Mouse (Mus musculus): ENCODE data around the gene Mbtps1. TPM values are rescaled to one million over a fixed set of nuclear protein-coding genes. Genes with fewer than 3 reads are reported as not detected.

Gene Mbtps1
- polyA plus RNA-seq, 1 experiment from 2014 or later, result 131 TPM

DNA sequence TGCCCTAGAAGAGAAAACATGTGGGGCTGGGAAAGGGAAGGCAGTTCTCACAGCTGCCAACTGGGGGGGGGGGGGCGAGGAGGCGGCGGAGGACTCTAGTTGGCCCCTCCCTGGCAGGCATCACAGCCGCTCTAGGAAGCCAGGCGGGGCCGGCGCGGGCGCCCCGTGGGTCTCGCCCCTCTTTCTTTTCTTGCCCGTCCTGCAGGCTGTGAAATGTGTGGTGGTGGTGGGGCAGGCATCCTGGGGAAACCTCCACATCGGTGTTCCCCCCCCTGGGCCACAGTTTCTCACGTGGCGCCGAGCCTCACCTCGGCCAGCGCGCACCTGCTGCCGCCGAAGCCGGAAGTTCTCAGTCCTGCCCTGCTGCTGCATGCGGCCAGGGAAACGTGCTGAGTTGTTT is 27.4 kb upstream of the Mbtps1 start:
- Histone ChIP-seq H3K27ac (ENCODE audit: low read depth, low read length) (no peak overlapping the region), H3K9ac (ENCODE audit: low read depth, low read length) (peak overlapping the region; percentile 45; the same call in 1 of the 2 replicates), H3K4me2 (replicated peaks; ENCODE audit: low read depth, low read length) (peak overlapping the region; percentile 49), H3K9me3 (ENCODE audit: control insufficient read depth, low read length) (no peaks in the 10 kb centered on the region), H3K4me3 (ENCODE audit: low read length) (peak overlapping the region; percentile 30), H3K27me3 (ENCODE audit: control insufficient read depth, insufficient read depth, low read length) (no peaks in the 10 kb centered on the region), H3K36me3 (ENCODE audit: control insufficient read depth, insufficient read depth, low read length) (no peaks in the 10 kb centered on the region), H3K4me1 (ENCODE audit: control insufficient read depth, insufficient read depth, low read length) (no peaks in the 10 kb centered on the region)
- WGBS, result 18% methylated on average over 18 of the region's 24 CpGs
- peak; percentile 60; the same call in 1 of the 2 replicates for ATAC-seq (ENCODE audit: low FRiP score, low TSS enrichment)

DNA sequence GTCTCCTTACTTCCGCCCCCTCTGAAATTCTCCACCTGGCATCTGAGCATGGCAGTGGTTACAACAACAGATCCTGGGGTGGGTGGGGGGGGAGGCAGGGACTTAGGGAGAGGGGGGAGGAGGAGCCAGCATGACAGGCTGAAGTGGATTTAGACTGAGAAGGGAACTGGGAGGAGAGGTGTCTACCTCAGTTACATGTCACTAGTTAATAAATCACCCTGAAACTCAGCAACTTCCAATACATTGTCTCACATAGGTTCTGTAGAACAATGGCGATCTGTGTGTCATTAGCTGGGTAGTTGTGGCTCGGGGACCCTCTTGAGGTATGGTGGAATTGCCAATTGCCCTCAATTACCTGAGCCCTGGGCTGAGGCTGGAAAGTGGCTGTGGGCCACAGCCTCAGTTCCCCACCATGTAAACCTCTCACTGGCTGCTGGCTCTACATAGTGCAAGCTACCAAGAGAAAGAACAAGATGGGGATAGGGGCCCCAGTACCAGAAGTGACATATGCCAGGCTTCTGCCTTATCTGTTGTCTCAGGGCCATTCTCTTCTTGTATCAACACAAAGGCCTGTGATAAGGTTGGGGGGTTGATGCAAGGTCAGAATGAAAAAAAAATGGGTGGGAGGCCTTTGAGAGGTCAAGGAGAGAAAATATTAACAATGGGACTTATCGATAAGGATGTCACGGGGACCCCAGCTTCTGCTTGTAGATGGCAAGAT is 22.1 kb upstream of the Mbtps1 start:
- Histone ChIP-seq H3K27me3 (ENCODE audit: control insufficient read depth, insufficient read depth, low read length) (peaks cover 4% of the 10 kb centered on the region; the same call in 1 of the 2 replicates), H3K4me1 (ENCODE audit: control insufficient read depth, insufficient read depth, low read length) (no peaks in the 10 kb centered on the region), H3K4me3 (ENCODE audit: low read length) (no peak overlapping the region), H3K9me3 (ENCODE audit: control insufficient read depth, low read length) (no peaks in the 10 kb centered on the region), H3K4me2 (replicated peaks; ENCODE audit: low read depth, low read length) (no peak overlapping the region), H3K9ac (ENCODE audit: low read depth, low read length) (no peak overlapping the region), H3K36me3 (ENCODE audit: control insufficient read depth, insufficient read depth, low read length) (no peaks in the 10 kb centered on the region), H3K27ac (ENCODE audit: low read depth, low read length) (no peak overlapping the region)
- WGBS, result 75% methylated on average over 5 of the region's 5 CpGs
- no peak for ATAC-seq (ENCODE audit: low FRiP score, low TSS enrichment)

DNA sequence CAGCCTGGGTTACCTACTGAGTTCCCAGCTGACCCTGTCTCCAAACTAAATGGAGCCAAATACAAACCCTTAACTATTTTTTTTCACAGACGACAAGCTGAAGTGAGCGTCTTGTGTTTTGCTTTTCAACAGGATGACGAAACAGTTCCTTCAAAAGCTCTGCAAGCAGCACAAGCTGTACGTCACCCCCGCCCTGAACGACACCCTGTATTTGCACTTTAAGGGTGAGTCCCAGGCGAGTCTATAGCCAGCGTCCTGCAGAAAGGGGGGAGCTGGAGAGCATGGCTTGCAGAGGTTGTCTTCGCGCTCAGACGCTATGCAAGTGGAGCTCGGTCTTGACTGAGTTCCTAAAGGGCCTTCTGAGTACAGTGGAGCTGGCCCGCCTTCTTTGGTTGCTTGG is 20.6 kb upstream of the Mbtps1 start:
- Histone ChIP-seq H3K9ac (ENCODE audit: low read depth, low read length) (no peak overlapping the region), H3K27ac (ENCODE audit: low read depth, low read length) (no peak overlapping the region), H3K4me2 (replicated peaks; ENCODE audit: low read depth, low read length) (no peak overlapping the region), H3K4me3 (ENCODE audit: low read length) (no peak overlapping the region), H3K4me1 (ENCODE audit: control insufficient read depth, insufficient read depth, low read length) (peaks cover under 1% of the 10 kb centered on the region; the same call in 1 of the 2 replicates), H3K27me3 (ENCODE audit: control insufficient read depth, insufficient read depth, low read length) (peaks cover 4% of the 10 kb centered on the region; the same call in 1 of the 2 replicates), H3K9me3 (ENCODE audit: control insufficient read depth, low read length) (no peaks in the 10 kb centered on the region), H3K36me3 (ENCODE audit: control insufficient read depth, insufficient read depth, low read length) (no peaks in the 10 kb centered on the region)
- ATAC-seq (ENCODE audit: low FRiP score, low TSS enrichment), result no peak
- 40% methylated on average over 13 of the region's 13 CpGs for WGBS

DNA sequence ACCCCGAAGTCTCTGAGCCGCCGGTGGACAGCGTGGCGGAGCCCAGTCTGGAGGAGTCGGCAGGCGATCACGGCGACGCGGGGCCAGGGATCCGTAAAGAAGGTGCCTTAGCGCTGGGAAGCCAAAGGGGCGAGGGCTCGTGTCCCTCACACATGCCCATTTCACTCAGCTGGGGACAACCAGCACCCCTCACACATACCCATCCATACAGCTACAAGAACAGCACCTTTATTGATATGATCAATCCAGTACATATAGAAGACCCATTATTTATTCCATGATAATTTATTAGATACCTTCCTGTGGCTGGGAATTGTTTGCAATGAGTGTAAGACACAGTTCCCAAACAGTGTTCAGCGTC is 16.8 kb upstream of the Mbtps1 start:
- Histone ChIP-seq H3K9ac (ENCODE audit: low read depth, low read length) (peak overlapping the region; percentile 76), H3K36me3 (ENCODE audit: control insufficient read depth, insufficient read depth, low read length) (no peaks in the 10 kb centered on the region), H3K27ac (ENCODE audit: low read depth, low read length) (no peak overlapping the region), H3K4me1 (ENCODE audit: control insufficient read depth, insufficient read depth, low read length) (peaks cover 5% of the 10 kb centered on the region; the same call in 1 of the 2 replicates), H3K4me2 (replicated peaks; ENCODE audit: low read depth, low read length) (peak overlapping the region; percentile 98), H3K27me3 (ENCODE audit: control insufficient read depth, insufficient read depth, low read length) (peaks cover 4% of the 10 kb centered on the region), H3K9me3 (ENCODE audit: control insufficient read depth, low read length) (no peaks in the 10 kb centered on the region), H3K4me3 (ENCODE audit: low read length) (peak overlapping the region; percentile 70)
- peak; percentile 52; the same call in 1 of the 2 replicates for ATAC-seq (ENCODE audit: low FRiP score, low TSS enrichment)
- WGBS, result 1% methylated on average over 16 of the region's 16 CpGs

DNA sequence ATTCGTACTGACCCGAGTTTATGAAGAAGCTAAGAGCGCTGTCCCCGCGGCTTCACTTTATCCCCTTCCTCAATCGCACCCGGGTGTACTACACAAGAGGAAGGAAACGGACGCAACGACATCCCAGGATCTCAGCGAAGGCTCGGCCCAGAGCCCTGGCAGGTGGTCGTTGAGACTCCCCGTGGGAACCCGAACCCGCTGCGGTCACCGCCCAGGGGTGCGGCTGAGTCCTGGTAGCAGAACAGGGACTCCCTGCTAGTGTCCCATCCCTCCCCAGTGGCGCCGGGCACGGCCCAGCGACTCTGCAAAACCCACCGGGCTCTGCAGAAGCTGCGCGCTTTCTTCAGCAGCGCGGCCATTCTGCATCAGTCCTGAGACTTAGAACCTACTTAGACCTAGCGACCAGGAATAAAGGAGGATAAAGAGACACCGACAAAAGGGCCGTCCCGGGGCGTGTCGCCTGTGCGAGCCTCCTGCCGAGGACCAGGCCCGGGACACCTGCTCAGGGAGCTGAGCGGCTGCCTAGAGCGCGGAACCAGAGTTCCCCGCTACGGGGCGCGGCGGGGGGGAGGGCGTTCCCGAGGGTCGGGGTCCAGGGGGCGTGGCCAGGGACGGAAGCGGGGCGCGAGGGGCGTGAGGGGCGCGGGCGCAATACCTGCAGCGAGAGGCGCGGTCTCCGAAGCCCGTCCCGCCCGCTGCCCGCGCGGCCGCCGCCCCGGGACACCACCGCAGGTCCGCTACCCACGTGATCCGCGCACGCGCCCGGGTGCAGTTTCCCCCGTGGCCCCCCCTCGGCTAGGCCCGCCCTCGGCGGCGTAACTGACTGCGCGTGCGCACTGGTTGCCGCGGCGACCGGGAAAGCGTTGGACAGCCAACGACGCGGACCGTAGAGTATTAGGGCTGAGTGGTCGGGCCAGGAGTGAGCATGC is 16.2 kb upstream of the Mbtps1 start, which contains the start of the genes Hsdl1 and Dnaaf1:
Hsdl1 (minus strand) TSS at position 747 of the 929 bp plus-strand sequence.
Dnaaf1 (plus strand) TSS at position 799 of the 929 bp plus-strand sequence.
- 0 out of 2 replicates have a peak within 1 kb of the TSS, but pooled peaks have one; percentile 26 for H3K27ac ChIP-seq (ENCODE audit: low read depth, low read length)
- H3K9ac ChIP-seq (ENCODE audit: low read depth, low read length), result peak within 1 kb of the TSS; percentile 76
- H3K4me1 ChIP-seq (ENCODE audit: control insufficient read depth, insufficient read depth, low read length), result peaks cover 5% of the 10 kb centered on the region; the same call in 1 of the 2 replicates
- H3K27me3 ChIP-seq (ENCODE audit: control insufficient read depth, insufficient read depth, low read length), result peaks cover 4% of the 10 kb centered on the region
- WGBS, result 1% methylated on average over 91 of the region's 97 CpGs
- ATAC-seq (ENCODE audit: low FRiP score, low TSS enrichment), result peak; percentile 89
- H3K4me3 ChIP-seq (ENCODE audit: low read length), result peak within 1 kb of the TSS; percentile 70
- no peaks in the 10 kb centered on the region for H3K36me3 ChIP-seq (ENCODE audit: control insufficient read depth, insufficient read depth, low read length)
- peak within 1 kb of the TSS; percentile 98 for H3K4me2 ChIP-seq (replicated peaks; ENCODE audit: low read depth, low read length)
- H3K9me3 ChIP-seq (ENCODE audit: control insufficient read depth, low read length), result no peaks in the 10 kb centered on the region

DNA sequence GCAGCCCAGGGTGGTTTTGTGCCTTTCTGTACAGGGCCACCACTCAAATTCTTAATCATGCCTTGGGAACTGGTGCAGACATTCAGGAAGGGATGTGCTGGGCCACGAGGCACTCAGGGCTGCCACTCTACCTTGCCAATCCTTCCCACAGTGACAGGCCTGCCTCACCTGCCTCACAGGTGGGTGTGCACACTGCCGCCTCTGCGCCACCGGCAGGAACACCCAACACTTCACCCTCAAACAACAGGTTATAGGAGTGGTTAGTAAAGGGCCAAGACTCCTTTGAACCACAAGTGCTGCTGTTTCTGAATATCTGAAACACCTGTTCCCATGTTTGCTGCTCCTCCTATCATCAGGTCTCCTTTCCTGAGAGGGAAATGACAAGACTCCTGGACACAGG is 13.9 kb upstream of the Mbtps1 start:
- Histone ChIP-seq H3K36me3 (ENCODE audit: control insufficient read depth, insufficient read depth, low read length) (peaks cover 3% of the 10 kb centered on the region; the same call in 1 of the 2 replicates), H3K4me2 (replicated peaks; ENCODE audit: low read depth, low read length) (no peak overlapping the region), H3K9me3 (ENCODE audit: control insufficient read depth, low read length) (no peaks in the 10 kb centered on the region), H3K27ac (ENCODE audit: low read depth, low read length) (no peak overlapping the region), H3K4me3 (ENCODE audit: low read length) (no peak overlapping the region), H3K27me3 (ENCODE audit: control insufficient read depth, insufficient read depth, low read length) (peaks cover 4% of the 10 kb centered on the region), H3K4me1 (ENCODE audit: control insufficient read depth, insufficient read depth, low read length) (peaks cover 5% of the 10 kb centered on the region; the same call in 1 of the 2 replicates), H3K9ac (ENCODE audit: low read depth, low read length) (no peak overlapping the region)
- no peak for ATAC-seq (ENCODE audit: low FRiP score, low TSS enrichment)
- 92% methylated on average over 4 of the region's 4 CpGs for WGBS

DNA sequence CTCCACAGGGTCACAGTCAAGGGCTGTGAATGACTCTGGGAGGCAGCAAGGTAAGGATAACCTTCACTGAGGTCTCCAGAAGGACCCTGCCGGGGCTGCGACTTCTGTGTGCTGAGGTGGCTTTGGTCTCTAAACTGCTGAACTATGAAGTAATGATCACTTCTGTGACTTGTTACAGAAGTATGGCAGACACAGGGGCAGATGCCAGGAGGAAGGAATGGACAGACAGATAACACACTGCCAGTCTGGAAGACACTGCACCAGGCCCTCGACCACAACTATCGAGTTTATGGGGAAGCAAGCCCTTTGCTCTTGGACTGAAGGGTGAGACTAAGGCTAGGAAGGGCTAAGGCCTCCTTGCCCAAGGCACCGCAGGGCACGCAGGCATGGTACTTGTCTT is 12.6 kb upstream of the Mbtps1 start:
- Histone ChIP-seq H3K4me1 (ENCODE audit: control insufficient read depth, insufficient read depth, low read length) (peaks cover 5% of the 10 kb centered on the region; the same call in 1 of the 2 replicates), H3K9ac (ENCODE audit: low read depth, low read length) (no peak overlapping the region), H3K27me3 (ENCODE audit: control insufficient read depth, insufficient read depth, low read length) (peaks cover 2% of the 10 kb centered on the region; the same call in 1 of the 2 replicates), H3K4me3 (ENCODE audit: low read length) (no peak overlapping the region), H3K36me3 (ENCODE audit: control insufficient read depth, insufficient read depth, low read length) (peaks cover 6% of the 10 kb centered on the region), H3K9me3 (ENCODE audit: control insufficient read depth, low read length) (no peaks in the 10 kb centered on the region), H3K27ac (ENCODE audit: low read depth, low read length) (no peak overlapping the region), H3K4me2 (replicated peaks; ENCODE audit: low read depth, low read length) (no peak overlapping the region)
- ATAC-seq (ENCODE audit: low FRiP score, low TSS enrichment), result no peak
- WGBS, result 90% methylated on average over 6 of the region's 6 CpGs

DNA sequence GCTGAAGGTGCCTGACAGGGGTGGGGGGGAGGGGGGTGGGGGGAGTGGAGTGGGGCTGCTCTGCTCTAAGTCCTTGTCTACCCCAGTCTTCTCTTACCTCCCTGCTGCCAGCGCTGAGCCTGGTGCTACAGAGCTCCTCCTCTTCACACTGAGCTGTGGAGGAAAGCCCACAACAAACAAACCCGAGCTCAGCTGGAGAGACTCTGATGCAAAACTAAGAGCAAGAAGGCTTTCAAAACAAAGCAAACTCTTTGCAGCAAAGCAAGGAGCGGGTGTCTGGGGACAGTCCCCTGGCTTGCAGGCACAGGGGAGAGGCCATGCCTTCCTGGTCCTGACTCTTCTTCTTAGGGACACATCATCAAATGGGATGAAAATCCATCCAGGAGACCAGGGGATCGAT is 11.3 kb upstream of the Mbtps1 start:
- H3K36me3 ChIP-seq (ENCODE audit: control insufficient read depth, insufficient read depth, low read length), result peaks cover 18% of the 10 kb centered on the region
- WGBS, result 47% methylated on average over 4 of the region's 4 CpGs
- no peak overlapping the region for H3K27ac ChIP-seq (ENCODE audit: low read depth, low read length)
- H3K4me1 ChIP-seq (ENCODE audit: control insufficient read depth, insufficient read depth, low read length), result peaks cover 5% of the 10 kb centered on the region; the same call in 1 of the 2 replicates
- H3K27me3 ChIP-seq (ENCODE audit: control insufficient read depth, insufficient read depth, low read length), result no peaks in the 10 kb centered on the region; the same call in 1 of the 2 replicates
- H3K9me3 ChIP-seq (ENCODE audit: control insufficient read depth, low read length), result no peaks in the 10 kb centered on the region
- no peak overlapping the region for H3K9ac ChIP-seq (ENCODE audit: low read depth, low read length)
- ATAC-seq (ENCODE audit: low FRiP score, low TSS enrichment), result no peak
- H3K4me3 ChIP-seq (ENCODE audit: low read length), result no peak overlapping the region
- no peak overlapping the region for H3K4me2 ChIP-seq (replicated peaks; ENCODE audit: low read depth, low read length)
